Mouse (Mus musculus) kidney, adult 2 months (tissue): ENCODE results near the gene Calcr. TPM values are rescaled to one million over a fixed set of nuclear protein-coding genes. Genes with fewer than 3 reads are reported as not detected.

Experiments used
- DNase-seq: peaks from one replicate; pipeline ENCODE4 v3.0.0; 2021
- H3K27ac ChIP-seq: fragments of 200-500 bp; 2 replicates; pipeline ENCODE4 v1.5.1; 2012; ENCODE audit warnings: low read depth, low read length, control low read depth, inconsistent platforms; ENCODE audit not compliant: insufficient read depth
- H3K27me3 ChIP-seq: fragments of 200-500 bp; replicated peaks from 2 replicates; pipeline ENCODE4 v1.6.1; 2012; ENCODE audit warnings: mild to moderate bottlenecking, moderate library complexity, low read length, inconsistent platforms; ENCODE audit not compliant: control insufficient read depth, insufficient read depth
- H3K36me3 ChIP-seq: fragments of 200-500 bp; 2 replicates; pipeline ENCODE4 v1.6.1; 2012; ENCODE audit warnings: mild to moderate bottlenecking, moderate library complexity, low read length, inconsistent platforms; ENCODE audit not compliant: control insufficient read depth, insufficient read depth
- H3K4me1 ChIP-seq: fragments of 200-500 bp; 2 replicates; pipeline ENCODE4 v1.6.1; 2011; ENCODE audit warnings: low read length; ENCODE audit not compliant: control insufficient read depth, insufficient read depth
- H3K4me3 ChIP-seq: fragments of 200-500 bp; 2 replicates; pipeline ENCODE4 v1.5.1; 2011; ENCODE audit warnings: mild to moderate bottlenecking, low read depth, low read length, control low read depth; ENCODE audit not compliant: insufficient read depth
- CTCF ChIP-seq: fragments of 200-500 bp; conservative IDR thresholded peaks from 2 replicates; pipeline ENCODE4 v1.5.1; 2011; ENCODE audit warnings: low read depth, mild to moderate bottlenecking, control low read depth, low read length, moderate library complexity, mixed read lengths; ENCODE audit not compliant: insufficient read depth, insufficient read length
- POLR2A ChIP-seq: fragments of 200-500 bp; IDR thresholded peaks from one replicate; pipeline ENCODE4 v1.6.1; 2011; ENCODE audit warnings: low read depth, low read length, control low read depth
- WGBS: fragments of 180-500 bp; shearing (Covaris S2); methylation state at CpG from one replicate; pipeline ENCODE4 v1.1.7; 2018; 5-methylcytosine and 5-hydroxymethylcytosine counted together
- polyA plus RNA-seq: library from polyadenylated mRNA; depleted of rRNA; stranded (reverse); fragments of >200 nt; gene quantifications from 2 replicates; pipeline ENCODE4 v1.2.3, GENCODE M21; 2012; rRNA removed

Gene Calcr
- polyA plus RNA-seq, 1 experiment = 0.52 TPM

DNA sequence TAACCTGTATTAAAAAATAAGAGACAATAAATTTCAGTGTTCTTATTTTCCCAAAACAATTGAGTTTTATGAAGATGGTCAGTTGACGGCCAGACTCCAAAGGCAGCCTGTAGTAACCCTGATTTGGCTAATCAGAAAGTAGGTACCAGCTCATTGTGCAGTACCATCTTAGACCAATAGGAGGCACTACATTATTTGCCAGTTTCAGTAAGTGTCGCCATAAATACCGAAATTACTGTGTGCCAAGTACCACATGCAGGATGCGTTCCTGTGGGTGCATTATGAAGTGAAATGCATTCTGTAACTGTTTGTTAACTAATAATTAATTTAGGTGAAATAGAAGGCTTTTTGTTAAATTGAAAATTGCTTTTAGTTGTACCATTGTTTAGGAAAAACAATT lies 106.1 kb downstream of the Calcr start:
- Histone ChIP-seq H3K27ac (no peak overlapping the region), H3K4me1 (no peaks in the 10 kb centered on the region), H3K27me3 (no peaks in the 10 kb centered on the region), H3K36me3 (no peaks in the 10 kb centered on the region), H3K4me3 (no peak overlapping the region)
- TF ChIP-seq CTCF = no peak
- TF ChIP-seq POLR2A = no peak
- 95% methylated on average over 4 of the region's 4 CpGs for WGBS
- DNase-seq = no peak

Other genes with a start within 250 kb of the Calcr start
- gene Tfpi2, start 224.2 kb upstream of the Calcr start, polyA plus RNA-seq = 30.0 and 37.3 TPM in 2 replicates
- gene Gngt1, start 229.1 kb upstream of the Calcr start, polyA plus RNA-seq = not detected in 2 replicates
- 7.2 and 10.5 TPM in 2 replicates for gene Gng11, start 239.2 kb upstream of the Calcr start, polyA plus RNA-seq